Mouse (Mus musculus): ENCODE measurements around the gene Col5a2. TPM values are rescaled to one million over a fixed set of nuclear protein-coding genes. Genes with fewer than 3 reads are reported as not detected.

The Col5a2 gene
- polyA plus RNA-seq, 1 experiment from 2014 or later: 231 TPM

GRCm38 (mm10) chr1:45419858-45420257 lies 83.2 kb downstream of the Col5a2 start:
- Histone ChIP-seq H3K9me3 (ENCODE audit: control insufficient read depth, low read length) (no peaks in the 10 kb centered on the region), H3K4me1 (ENCODE audit: control insufficient read depth, insufficient read depth, low read length) (no peaks in the 10 kb centered on the region), H3K4me3 (ENCODE audit: low read depth, low read length) (no peak overlapping the region), H3K9ac (ENCODE audit: low read depth, low read length) (no peak overlapping the region), H3K27me3 (replicated peaks; ENCODE audit: control insufficient read depth, insufficient read depth, low read length) (no peaks in the 10 kb centered on the region), H3K27ac (replicated peaks; ENCODE audit: low read depth, low read length) (no peak overlapping the region), H3K36me3 (ENCODE audit: control insufficient read depth, insufficient read depth, low read length) (peaks cover 42% of the 10 kb centered on the region), H3K4me2 (ENCODE audit: low read depth, low read length) (no peak overlapping the region)
- ATAC-seq (ENCODE audit: low read depth): no peak
- WGBS: 74% methylated on average over 2 of the region's 2 CpGs
- peak; percentile 9 for DNase-seq (ENCODE audit: low spot score)

GRCm38 (mm10) chr1:45381866-45382265 lies 121.2 kb downstream of the Col5a2 start:
- H3K27ac ChIP-seq (replicated peaks; ENCODE audit: low read depth, low read length): no peak overlapping the region
- WGBS: 91% methylated on average over 2 of the region's 2 CpGs
- H3K4me2 ChIP-seq (ENCODE audit: low read depth, low read length): no peak overlapping the region
- H3K4me1 ChIP-seq (ENCODE audit: control insufficient read depth, insufficient read depth, low read length): no peaks in the 10 kb centered on the region
- no peak overlapping the region for H3K4me3 ChIP-seq (ENCODE audit: low read depth, low read length)
- H3K9me3 ChIP-seq (ENCODE audit: control insufficient read depth, low read length): no peaks in the 10 kb centered on the region
- peaks cover 67% of the 10 kb centered on the region for H3K36me3 ChIP-seq (ENCODE audit: control insufficient read depth, insufficient read depth, low read length)
- H3K9ac ChIP-seq (ENCODE audit: low read depth, low read length): no peak overlapping the region
- DNase-seq (ENCODE audit: low spot score): no peak
- no peak for ATAC-seq (ENCODE audit: low read depth)
- H3K27me3 ChIP-seq (replicated peaks; ENCODE audit: control insufficient read depth, insufficient read depth, low read length): no peaks in the 10 kb centered on the region

GRCm38 (mm10) chr1:45379992-45380690 lies 122.9 kb downstream of the Col5a2 start:
- Histone ChIP-seq H3K4me3 (ENCODE audit: low read depth, low read length) (no peak overlapping the region), H3K36me3 (ENCODE audit: control insufficient read depth, insufficient read depth, low read length) (peaks cover 72% of the 10 kb centered on the region), H3K9me3 (ENCODE audit: control insufficient read depth, low read length) (no peaks in the 10 kb centered on the region), H3K27me3 (replicated peaks; ENCODE audit: control insufficient read depth, insufficient read depth, low read length) (no peaks in the 10 kb centered on the region), H3K4me1 (ENCODE audit: control insufficient read depth, insufficient read depth, low read length) (no peaks in the 10 kb centered on the region), H3K9ac (ENCODE audit: low read depth, low read length) (no peak overlapping the region), H3K27ac (replicated peaks; ENCODE audit: low read depth, low read length) (no peak overlapping the region), H3K4me2 (ENCODE audit: low read depth, low read length) (no peak overlapping the region)
- WGBS: 67% methylated on average over 7 of the region's 7 CpGs
- DNase-seq (ENCODE audit: low spot score) (peak; percentile 42), ATAC-seq (ENCODE audit: low read depth) (no peak)

GRCm38 (mm10) chr1:45365427-45365826 lies 137.7 kb downstream of the Col5a2 start:
- no peaks in the 10 kb centered on the region for H3K4me1 ChIP-seq (ENCODE audit: control insufficient read depth, insufficient read depth, low read length)
- no peak for ATAC-seq (ENCODE audit: low read depth)
- WGBS: 75% methylated on average over 1 of the region's 1 CpGs

DNA sequence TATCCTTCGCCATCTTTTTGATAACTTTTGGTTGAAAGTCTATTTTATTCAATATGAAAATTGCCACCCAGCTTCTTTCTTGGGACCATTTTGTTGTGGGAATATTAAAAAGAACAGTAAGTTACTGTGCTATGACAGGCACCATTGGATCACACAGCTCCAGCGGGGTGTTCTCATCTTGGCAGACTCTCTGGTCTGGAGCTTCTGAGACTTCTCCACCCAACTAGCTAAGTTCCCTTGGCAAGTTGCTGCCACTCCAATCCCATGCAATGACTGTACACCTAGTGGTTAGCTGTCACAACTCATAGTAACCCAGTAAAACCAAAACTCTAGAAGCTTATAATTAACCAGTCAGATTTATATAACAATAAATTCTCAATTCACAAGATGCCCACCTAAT lies 139.8 kb downstream of the Col5a2 start:
- 0 out of 2 replicates have a peak, but pooled peaks cover 7% of the 10 kb centered on the region for H3K9me3 ChIP-seq (ENCODE audit: control insufficient read depth, low read length)
- WGBS: 98% methylated on average over 2 of the region's 2 CpGs
- no peak for DNase-seq (ENCODE audit: low spot score)

More at GRCm38 (mm10) chr1:45365427-45365826, 137.7 kb downstream of the Col5a2 start:
- no peak overlapping the region for H3K9ac ChIP-seq (ENCODE audit: low read depth, low read length)
- no peak for DNase-seq (ENCODE audit: low spot score)
- H3K36me3 ChIP-seq (ENCODE audit: control insufficient read depth, insufficient read depth, low read length): peaks cover 30% of the 10 kb centered on the region
- no peak overlapping the region for H3K4me2 ChIP-seq (ENCODE audit: low read depth, low read length)
- no peaks in the 10 kb centered on the region for H3K27me3 ChIP-seq (replicated peaks; ENCODE audit: control insufficient read depth, insufficient read depth, low read length)
- no peak overlapping the region for H3K4me3 ChIP-seq (ENCODE audit: low read depth, low read length)
- no peak overlapping the region for H3K27ac ChIP-seq (replicated peaks; ENCODE audit: low read depth, low read length)
- peaks cover 16% of the 10 kb centered on the region for H3K9me3 ChIP-seq (ENCODE audit: control insufficient read depth, low read length)

DNA sequence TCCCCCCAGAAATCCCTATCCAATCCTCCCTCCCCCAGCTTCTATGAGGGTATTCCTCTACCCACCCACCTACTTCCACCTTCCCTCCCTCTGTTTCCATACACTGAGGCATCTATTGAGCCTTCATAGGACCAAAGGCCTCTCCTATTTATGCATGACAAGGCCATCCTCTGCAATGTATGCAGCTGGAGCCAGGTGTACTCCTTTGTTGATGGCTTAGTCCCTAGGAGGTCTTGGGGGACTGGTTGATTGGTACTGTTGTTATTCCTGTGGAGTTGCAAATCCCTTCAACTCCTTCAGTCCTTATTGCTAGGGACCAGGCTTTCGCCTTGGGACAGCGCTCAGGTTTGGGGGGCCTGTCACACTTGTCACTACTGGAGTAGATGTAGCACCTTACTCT lies 143.4 kb downstream of the Col5a2 start:
- Histone ChIP-seq H3K36me3 (ENCODE audit: control insufficient read depth, insufficient read depth, low read length) (no peaks in the 10 kb centered on the region), H3K9ac (ENCODE audit: low read depth, low read length) (no peak overlapping the region), H3K9me3 (ENCODE audit: control insufficient read depth, low read length) (no peaks in the 10 kb centered on the region), H3K27ac (replicated peaks; ENCODE audit: low read depth, low read length) (no peak overlapping the region), H3K27me3 (replicated peaks; ENCODE audit: control insufficient read depth, insufficient read depth, low read length) (no peaks in the 10 kb centered on the region), H3K4me3 (ENCODE audit: low read depth, low read length) (no peak overlapping the region), H3K4me1 (ENCODE audit: control insufficient read depth, insufficient read depth, low read length) (no peaks in the 10 kb centered on the region), H3K4me2 (ENCODE audit: low read depth, low read length) (no peak overlapping the region)
- DNase-seq (ENCODE audit: low spot score): no peak
- ATAC-seq (ENCODE audit: low read depth): no peak
- WGBS: 71% methylated on average over 2 of the region's 2 CpGs

More for the DNA sequence above, 139.8 kb downstream of the Col5a2 start:
- no peak for ATAC-seq (ENCODE audit: low read depth)
- Histone ChIP-seq H3K27me3 (replicated peaks; ENCODE audit: control insufficient read depth, insufficient read depth, low read length) (no peaks in the 10 kb centered on the region), H3K4me1 (ENCODE audit: control insufficient read depth, insufficient read depth, low read length) (no peaks in the 10 kb centered on the region), H3K36me3 (ENCODE audit: control insufficient read depth, insufficient read depth, low read length) (peaks cover 17% of the 10 kb centered on the region), H3K4me3 (ENCODE audit: low read depth, low read length) (no peak overlapping the region), H3K9ac (ENCODE audit: low read depth, low read length) (no peak overlapping the region), H3K27ac (replicated peaks; ENCODE audit: low read depth, low read length) (no peak overlapping the region), H3K4me2 (ENCODE audit: low read depth, low read length) (no peak overlapping the region)

- Histone ChIP-seq H3K4me1 (ENCODE audit: control insufficient read depth, insufficient read depth, low read length) (no peaks in the 10 kb centered on the region), H3K36me3 (ENCODE audit: control insufficient read depth, insufficient read depth, low read length) (no peaks in the 10 kb centered on the region), H3K9me3 (ENCODE audit: control insufficient read depth, low read length) (no peaks in the 10 kb centered on the region), H3K4me2 (ENCODE audit: low read depth, low read length) (no peak overlapping the region), H3K27me3 (replicated peaks; ENCODE audit: control insufficient read depth, insufficient read depth, low read length) (no peaks in the 10 kb centered on the region), H3K27ac (replicated peaks; ENCODE audit: low read depth, low read length) (no peak overlapping the region), H3K9ac (ENCODE audit: low read depth, low read length) (no peak overlapping the region), H3K4me3 (ENCODE audit: low read depth, low read length) (no peak overlapping the region)
- 53% methylated on average over 2 of the region's 2 CpGs for WGBS
- ATAC-seq (ENCODE audit: low read depth): no peak
- no peak for DNase-seq (ENCODE audit: low spot score)
Observed at GRCm38 (mm10) chr1:45359147-45359546, 143.9 kb downstream of the Col5a2 start.

- Histone ChIP-seq H3K9me3 (ENCODE audit: control insufficient read depth, low read length) (no peaks in the 10 kb centered on the region), H3K36me3 (ENCODE audit: control insufficient read depth, insufficient read depth, low read length) (no peaks in the 10 kb centered on the region), H3K4me2 (ENCODE audit: low read depth, low read length) (no peak overlapping the region), H3K27me3 (replicated peaks; ENCODE audit: control insufficient read depth, insufficient read depth, low read length) (no peaks in the 10 kb centered on the region), H3K9ac (ENCODE audit: low read depth, low read length) (no peak overlapping the region), H3K4me1 (ENCODE audit: control insufficient read depth, insufficient read depth, low read length) (no peaks in the 10 kb centered on the region), H3K27ac (replicated peaks; ENCODE audit: low read depth, low read length) (no peak overlapping the region), H3K4me3 (ENCODE audit: low read depth, low read length) (no peak overlapping the region)
- WGBS: 78% methylated on average over 1 of the region's 1 CpGs
- no peak for ATAC-seq (ENCODE audit: low read depth)
- DNase-seq (ENCODE audit: low spot score): no peak
Observed at GRCm38 (mm10) chr1:45358020-45358419, 145.1 kb downstream of the Col5a2 start.

DNA sequence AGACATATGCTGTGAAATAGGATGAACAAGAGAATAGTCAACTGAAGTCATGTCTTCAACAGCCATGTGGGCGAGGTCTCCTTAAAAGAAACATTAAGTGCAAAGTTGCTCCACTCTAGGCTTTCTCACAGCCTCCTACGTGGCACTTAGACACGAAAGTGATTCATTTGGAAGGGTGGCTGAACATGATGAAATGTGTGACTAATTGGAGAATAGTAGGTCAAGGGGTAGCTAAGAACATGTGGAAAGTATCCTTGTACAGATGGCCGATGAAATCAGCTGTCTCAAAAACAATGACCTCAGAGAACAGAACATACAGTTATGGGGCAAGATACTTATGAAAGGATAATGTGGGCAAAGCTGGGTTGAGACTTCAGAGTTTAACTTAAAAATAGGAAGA lies 147.1 kb downstream of the Col5a2 start:
- WGBS: 57% methylated on average over 4 of the region's 4 CpGs
- ATAC-seq (ENCODE audit: low read depth) (no peak), DNase-seq (ENCODE audit: low spot score) (no peak)
- H3K27me3 ChIP-seq (replicated peaks; ENCODE audit: control insufficient read depth, insufficient read depth, low read length): no peaks in the 10 kb centered on the region
- no peak overlapping the region for H3K4me3 ChIP-seq (ENCODE audit: low read depth, low read length)
- 0 out of 2 replicates have a peak overlapping the region, but pooled peaks have one; percentile 44 for H3K27ac ChIP-seq (replicated peaks; ENCODE audit: low read depth, low read length)
- no peak overlapping the region for H3K9ac ChIP-seq (ENCODE audit: low read depth, low read length)
- no peak overlapping the region for H3K4me2 ChIP-seq (ENCODE audit: low read depth, low read length)
- H3K36me3 ChIP-seq (ENCODE audit: control insufficient read depth, insufficient read depth, low read length): peaks cover 8% of the 10 kb centered on the region; the same call in 1 of the 2 replicates
- H3K9me3 ChIP-seq (ENCODE audit: control insufficient read depth, low read length): no peaks in the 10 kb centered on the region
- H3K4me1 ChIP-seq (ENCODE audit: control insufficient read depth, insufficient read depth, low read length): no peaks in the 10 kb centered on the region
